Mouse (Mus musculus) fat pad, adult 2 months (tissue): ENCODE data around the gene Cpxm2.

Experiments used
- DNase-seq: peaks from one replicate; pipeline ENCODE4 v3.0.0-alpha.2; 2011; ENCODE audit warnings: low read depth, low spot score; ENCODE audit errors: extremely low read depth

The Cpxm2 gene

DNA sequence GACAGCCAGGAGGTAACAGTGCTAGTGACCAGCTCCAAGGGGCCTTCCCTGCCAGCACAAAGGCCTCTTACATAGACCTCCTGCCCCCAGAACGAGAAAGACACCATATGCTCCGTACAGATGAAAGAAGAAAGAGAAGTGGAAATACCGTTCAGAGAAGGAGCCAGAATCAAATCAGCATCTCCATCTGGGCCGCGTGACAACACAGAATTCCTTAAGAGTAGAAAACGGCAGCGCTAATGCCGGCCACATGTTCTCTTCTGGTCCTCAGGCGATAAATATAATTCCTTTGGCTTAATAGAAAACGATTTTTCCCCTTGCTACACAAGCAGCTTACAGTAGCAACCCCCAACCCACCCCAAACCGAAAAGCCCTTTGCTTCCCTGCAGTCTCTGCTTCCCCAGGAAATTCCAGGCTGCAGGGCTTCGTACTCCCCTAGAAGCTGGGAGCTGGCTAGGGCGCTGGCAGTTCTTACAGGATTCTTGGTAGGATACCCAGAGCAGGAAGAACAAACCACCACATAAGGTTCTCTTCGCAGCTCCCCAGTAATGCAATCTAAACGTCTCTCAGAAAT, 9.2 kb downstream of the Cpxm2 start:
- no peak for DNase-seq

GRCm38 (mm10) chr7:132128687-132129086, 25.9 kb downstream of the Cpxm2 start:
- no peak for DNase-seq

GRCm38 (mm10) chr7:132124948-132125347, 29.6 kb downstream of the Cpxm2 start:
- DNase-seq, result no peak

DNA sequence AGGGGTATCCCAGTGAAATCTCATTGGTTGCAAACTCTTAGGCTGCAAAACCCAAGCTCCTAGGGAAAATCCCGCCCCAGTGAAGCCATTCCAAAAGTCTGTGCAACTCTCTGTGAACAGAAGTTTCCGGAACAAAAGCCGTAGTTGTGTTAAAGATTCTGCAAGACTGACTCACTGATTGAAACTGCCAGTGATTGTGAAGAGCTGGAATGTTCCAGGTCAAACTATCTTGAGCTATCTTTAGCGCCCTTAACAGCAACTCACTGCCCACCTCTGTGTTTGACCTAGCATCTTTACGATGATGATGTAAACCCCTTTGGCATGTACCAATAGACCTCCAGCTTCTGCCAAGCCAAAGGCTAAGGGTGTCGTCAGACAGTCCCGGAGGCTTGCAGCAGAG, 31.3 kb downstream of the Cpxm2 start:
- no peak for DNase-seq

DNA sequence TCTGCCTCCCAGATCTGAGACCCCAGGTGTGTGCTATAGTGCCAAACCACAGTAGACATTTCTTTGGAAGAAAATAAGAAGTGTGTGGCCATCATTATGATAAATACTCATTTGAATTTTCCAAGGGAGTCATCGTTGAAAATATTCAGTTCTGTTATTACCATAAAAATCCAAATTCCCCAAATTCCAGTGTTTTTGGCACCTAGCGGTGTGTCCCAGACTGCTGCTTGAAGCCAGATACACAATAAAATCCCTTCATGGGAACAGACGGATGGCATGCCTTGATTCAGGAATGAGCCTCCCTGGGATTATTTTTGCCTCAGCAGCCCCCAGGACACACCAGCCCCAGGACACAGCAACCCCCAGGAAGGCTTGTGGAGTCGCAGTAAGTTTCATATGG, 34.7 kb downstream of the Cpxm2 start:
- no peak for DNase-seq

DNA sequence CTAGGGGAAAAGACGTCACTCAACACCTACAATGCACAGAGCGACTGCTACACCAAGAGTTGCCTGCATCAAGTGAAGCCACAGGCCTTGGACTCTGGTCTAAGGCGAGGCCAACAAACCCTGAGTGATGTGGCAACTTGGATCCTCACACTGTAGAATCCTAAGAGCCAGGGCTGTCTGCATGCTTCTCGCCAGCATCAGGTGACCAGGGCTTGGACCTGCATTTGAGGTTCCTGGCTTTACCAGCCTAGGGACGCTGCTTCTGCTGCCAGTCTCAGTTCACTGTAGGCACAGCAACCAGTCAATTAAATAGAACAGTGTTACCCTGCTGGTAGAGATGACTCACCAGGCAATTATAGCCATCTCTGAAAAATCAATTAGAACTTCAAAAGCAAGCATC, 42.8 kb downstream of the Cpxm2 start:
- no peak for DNase-seq

DNA sequence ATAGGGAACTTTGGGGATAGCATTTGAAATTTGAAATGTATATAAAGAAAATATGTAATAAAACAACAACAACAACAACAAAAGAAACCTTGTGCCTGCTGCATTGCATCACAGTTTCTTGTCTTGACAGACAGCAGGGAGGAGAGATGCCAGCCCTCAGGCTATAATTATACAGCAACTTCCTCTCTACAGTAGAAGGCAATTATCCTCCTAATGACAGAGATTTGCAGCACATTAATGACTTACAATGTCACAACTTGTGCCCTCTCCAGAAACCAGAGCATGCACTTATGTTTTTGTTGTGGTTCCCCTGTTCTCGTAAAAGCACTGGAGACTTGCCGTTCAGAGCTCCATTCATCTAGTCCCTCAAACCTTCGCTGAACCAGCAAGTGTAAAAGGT, 44.2 kb downstream of the Cpxm2 start:
- DNase-seq, result no peak

DNA sequence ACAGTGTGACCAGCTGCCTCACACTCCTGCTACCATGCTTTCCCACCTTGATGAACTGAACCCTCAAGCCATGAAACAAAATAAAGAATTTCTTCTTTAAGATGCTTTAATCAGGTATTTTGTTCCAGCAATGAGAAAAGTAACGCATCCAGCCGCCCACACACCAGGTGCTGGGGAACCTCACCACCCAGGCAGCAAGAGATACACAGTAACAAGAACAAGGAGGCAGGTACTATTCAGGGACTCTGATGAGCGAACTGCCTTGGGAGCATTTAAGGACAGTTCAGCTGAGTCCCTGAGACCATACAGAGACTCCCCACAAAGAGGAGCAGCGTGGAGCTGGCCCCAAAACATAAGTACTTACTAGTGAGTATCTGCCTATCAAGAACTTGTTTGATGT, 47.6 kb downstream of the Cpxm2 start:
- DNase-seq, result no peak

GRCm38 (mm10) chr7:132105326-132105725, 49.2 kb downstream of the Cpxm2 start:
- DNase-seq, result no peak

DNA sequence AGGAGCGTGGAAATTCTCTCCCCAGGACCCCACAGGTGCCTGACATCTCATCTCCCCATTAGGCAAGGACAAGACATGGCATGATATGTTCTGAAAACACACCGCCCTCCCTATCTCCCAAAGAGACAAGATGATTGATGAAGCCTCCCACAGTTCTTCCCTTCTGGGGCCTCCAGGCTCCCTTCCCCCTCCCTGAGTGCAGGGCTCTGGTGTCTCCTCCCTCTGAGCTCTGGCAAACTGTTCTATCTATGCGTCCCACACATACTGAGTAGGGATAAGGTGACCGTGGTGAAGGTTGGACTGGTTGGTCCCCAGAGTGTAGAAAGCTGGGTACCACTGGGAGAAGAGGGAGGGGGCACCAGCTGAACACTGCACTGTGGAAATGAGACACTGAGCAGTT, 56.1 kb downstream of the Cpxm2 start:
- no peak for DNase-seq

GRCm38 (mm10) chr7:132094666-132095065, 59.9 kb downstream of the Cpxm2 start:
- no peak for DNase-seq

DNA sequence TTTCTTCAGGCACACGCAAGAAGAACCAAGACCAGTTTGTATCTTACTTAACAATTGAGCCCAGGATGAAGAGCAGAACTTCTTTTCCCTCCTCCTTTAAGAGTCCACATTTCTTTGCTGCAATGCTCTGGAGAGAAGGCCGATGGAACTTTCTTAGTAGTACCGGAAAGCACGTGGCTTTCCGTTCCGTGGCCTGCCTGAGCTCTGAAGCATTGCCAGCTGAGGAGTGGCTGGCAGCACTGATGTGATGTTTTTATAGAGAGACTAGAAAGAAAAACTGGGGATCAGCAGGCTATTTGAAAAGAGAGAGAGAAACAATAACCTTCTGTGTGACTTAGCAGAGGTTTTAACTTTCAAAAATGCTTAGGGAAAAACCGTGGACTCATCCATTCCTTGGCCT, 63.0 kb downstream of the Cpxm2 start:
- DNase-seq, result no peak

DNA sequence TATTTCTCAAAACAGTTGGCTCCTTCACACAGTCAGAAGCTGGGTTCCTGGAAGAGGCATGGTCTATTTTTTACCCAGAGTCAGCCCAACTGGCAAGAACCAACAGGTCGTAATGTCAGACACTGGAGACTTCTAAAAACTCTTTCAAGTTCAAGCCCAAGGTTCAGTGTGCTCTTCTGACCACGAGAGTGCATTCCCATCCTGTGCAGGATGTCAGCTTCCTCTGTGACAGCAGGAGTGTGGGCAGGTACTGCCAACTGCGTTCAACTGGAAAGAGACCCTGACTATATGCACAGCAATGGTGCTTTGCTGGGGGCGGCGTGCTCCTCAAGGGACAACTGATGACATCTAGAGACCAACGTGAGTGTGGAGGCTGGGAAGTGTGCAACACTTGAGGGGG, 65.9 kb downstream of the Cpxm2 start:
- no peak for DNase-seq

DNA sequence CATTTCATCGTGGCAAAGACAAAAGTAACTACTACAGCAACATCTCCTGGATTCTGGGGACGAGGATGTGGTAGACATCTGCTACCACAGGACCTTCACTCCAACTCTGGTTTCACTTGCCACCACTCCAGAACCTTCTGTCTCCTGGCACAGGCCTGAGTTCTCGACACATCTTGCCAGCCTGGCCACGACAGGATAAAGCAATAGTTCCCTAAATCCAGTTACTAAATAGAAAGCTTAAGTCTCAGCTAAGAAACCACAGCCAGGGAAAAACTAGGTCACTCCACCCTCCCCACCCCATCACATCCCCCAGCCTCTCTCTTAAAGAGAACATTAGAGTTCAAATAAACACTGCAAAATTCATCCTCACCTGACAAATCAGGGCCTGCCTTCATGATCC, 66.4 kb downstream of the Cpxm2 start:
- DNase-seq, result no peak

- no peak for DNase-seq
Observed at GRCm38 (mm10) chr7:132075825-132076224, 78.7 kb downstream of the Cpxm2 start.

GRCm38 (mm10) chr7:132074503-132074902, 80.0 kb downstream of the Cpxm2 start:
- no peak for DNase-seq

DNA sequence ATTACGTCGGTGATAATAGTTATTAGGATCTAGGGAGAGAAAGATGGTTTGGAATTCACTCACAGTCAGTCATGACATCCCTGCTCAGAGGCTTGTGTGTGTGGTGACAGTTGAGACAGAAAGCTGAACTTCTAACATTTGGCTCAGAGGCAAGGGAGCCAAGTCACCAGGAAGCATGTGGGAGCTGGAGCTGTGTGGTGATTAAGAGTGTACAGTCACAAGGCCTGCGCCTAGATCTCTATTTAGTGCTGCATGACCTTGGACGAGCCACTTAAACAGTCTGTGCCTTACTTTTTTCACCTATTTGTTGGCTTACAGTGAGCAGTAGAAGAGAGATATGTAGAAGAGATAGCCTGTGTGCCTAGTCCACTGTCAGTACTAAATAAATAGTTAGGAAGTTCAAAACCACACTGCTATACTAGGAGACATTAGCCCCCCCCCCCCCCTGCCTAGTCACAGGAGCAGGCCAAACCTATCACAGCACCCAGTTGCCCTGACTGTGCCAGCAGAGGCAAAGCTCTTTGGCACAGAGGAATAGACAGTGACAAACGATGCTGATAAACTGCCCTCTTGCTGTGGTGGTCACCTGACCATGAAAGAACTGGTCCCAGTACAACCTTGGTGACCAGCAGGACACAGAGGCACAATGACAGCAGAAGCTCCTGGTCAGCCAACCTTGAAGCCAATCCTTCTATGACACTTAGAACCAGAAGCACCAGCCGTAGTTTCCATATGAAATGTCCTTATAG, 83.5 kb downstream of the Cpxm2 start:
- no peak for DNase-seq

- no peak for DNase-seq
Observed at GRCm38 (mm10) chr7:132067951-132068350, 86.6 kb downstream of the Cpxm2 start.

DNA sequence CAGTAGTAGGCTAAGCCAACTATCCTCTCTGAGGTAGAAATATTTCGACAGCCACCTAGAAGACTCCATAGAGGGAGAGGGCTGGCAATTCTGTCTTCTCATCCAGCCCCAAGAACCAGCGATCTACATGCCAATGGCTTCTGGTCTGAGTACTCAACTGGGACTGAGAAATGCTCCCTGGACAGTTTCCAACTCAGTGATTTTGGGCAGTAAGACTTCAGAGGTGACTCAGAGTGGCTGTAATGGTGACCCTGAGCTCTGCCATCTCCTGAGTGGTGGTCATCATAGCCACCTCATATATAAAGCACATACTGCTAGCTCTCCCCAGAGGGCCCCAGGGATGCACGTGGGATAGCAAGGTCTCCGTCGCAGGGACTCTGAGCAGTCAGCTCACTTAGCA, 87.0 kb downstream of the Cpxm2 start:
- no peak for DNase-seq

DNA sequence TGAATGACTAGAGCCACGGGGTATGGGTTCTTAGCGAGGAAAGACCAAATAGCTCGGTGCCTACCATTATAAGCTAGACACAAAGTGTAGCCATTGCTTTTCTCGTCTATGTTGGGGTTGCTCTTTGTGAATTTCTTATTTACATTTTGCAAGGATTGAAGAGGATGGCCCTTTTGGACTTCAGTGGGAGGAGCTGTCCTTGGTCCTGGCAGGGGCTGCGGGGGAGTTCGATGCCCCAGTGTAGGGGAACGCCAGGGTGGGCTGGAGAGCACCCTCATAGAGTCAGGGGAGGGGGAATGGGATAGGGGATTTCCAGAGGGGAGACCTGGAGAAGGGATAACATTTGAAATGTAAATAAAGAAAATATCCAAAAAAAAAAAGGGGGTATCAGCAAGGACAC, 94.4 kb downstream of the Cpxm2 start:
- no peak for DNase-seq

DNA sequence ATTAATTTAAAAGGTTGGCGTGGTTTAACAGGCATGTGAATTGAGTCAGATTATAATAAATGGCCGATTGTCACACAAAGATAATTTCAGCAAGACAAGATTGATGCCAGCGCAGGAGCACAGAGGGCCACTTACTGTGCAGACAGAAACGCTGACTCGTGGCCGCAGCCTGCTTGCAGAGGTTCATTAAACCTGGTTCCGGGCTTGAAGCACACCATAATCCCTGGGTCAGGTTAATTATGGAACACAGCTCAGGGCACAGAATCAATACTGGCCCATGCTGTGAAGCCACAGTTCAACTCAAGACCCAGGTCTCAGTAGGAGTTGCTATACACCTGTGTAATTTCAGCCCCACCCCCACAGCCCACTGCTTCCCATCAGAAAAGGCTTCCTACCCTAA, 98.0 kb downstream of the Cpxm2 start:
- no peak for DNase-seq

DNA sequence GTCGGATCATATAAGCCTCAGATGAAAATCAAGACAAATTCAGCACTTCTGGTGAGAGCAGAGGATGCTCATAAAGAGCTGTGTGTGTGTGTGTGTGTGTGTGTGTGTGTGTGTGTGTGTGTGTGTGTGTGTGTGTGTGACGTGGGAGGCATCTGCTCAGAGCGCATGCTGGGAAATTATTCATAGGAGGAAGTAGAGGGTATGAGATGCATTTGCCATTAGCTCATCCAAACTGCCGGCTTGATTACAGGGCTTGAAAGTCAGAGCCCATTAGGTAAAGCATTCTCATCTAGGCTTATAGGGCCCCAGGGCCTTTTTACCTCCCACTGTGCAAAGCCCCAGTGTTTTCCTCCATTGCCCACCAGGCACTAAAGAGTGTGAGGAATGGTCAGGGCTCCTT, 107.9 kb downstream of the Cpxm2 start:
- DNase-seq, result no peak

- DNase-seq, result no peak
Observed at GRCm38 (mm10) chr7:132031940-132032531, 122.5 kb downstream of the Cpxm2 start.
